Mouse (Mus musculus) liver, adult (tissue): ENCODE results near the gene Taf3.

ENCODE experiments used
- GATA4 ChIP-seq: IDR thresholded peaks from 2 replicates; pipeline ENCODE4 v1.6.1; 2014; ENCODE audit warnings: mild to moderate bottlenecking, low read length; ENCODE audit not compliant: insufficient replicate concordance

Gene Taf3

DNA sequence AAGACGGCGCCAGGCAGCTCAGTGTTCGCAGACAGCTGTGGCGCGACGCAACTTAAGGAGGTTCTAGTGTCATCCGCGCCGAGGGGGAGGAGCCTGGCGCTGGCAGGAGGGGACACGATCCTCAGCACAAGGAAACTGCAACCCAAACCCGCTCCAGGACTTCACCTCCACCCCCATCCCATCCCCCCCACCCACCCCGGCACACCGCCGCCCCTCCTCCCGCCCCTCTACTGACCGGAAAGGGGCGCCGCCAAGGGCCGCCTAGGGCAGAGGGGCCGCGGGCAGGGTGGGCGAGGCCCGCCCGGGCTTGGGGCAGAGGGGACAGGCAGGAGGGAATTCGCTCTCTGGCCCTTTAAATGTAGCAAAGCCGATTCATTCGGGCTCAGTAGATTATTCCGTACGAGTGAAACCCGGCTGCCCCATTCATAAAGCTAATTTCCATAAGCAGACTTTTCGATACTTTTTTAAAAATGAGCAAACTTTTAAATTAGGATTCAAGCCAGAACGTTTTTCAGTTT, 169.8 kb downstream of the Taf3 start:
- no peak for TF ChIP-seq GATA4

GRCm38 (mm10) chr2:9877966-9878563, 170.3 kb downstream of the Taf3 start:
- TF ChIP-seq GATA4, result no peak

DNA sequence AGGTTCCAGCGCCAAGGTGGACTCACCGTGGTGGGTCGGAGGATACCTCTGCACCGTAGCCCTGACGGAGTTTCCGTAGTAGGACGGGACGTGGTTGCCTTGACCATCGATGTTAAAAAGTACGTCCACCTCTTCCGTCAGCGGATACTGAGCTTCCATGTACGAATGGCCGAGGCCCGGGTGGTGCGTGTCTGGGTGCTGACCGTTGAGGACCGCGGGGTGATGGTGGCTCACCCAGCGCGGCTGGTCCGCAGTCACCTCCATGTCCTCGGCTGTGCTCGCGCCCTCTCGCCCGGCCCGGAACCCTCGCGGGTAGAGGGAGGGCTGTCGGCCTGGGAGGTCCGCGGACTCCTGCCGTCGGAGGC, 171.1 kb downstream of the Taf3 start:
- no peak for TF ChIP-seq GATA4

DNA sequence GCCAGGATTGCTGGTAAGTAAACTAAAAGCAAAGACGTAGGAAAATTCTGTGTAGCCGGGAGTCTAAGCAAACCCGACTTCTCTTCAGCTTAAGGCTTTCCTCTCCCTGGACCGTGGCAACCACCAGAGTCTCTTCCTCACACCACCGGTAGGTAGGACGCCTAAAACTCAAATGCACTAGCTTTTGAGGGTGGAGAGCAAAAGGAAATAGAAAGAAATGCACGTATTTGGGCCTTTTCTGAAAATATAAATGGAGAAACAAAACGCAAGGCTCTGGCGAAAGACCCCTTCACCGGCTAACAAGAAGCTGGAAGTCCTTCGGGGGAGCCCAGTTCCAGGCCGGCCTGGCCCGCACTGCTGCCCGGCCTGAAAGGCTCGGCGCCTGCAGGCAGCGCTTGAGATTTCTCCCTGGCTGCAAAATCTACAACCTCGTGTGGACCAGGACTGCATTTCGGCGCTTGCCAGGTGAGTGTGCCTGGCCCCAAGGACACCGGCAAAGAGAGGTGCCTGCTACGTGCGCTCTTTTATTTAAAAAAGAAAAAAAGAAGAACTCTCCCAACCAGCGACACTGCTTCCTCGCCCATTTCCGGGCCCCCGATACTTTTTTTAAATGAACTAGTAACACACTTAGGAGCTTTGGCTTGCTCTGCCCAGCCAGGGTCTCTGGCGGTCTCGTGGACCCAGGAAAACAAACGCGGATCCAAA, 171.6 kb downstream of the Taf3 start:
- TF ChIP-seq GATA4, result no peak

GRCm38 (mm10) chr2:9875676-9876357, 172.6 kb downstream of the Taf3 start:
- no peak for TF ChIP-seq GATA4

- TF ChIP-seq GATA4, result no peak
Observed at GRCm38 (mm10) chr2:9875220-9875619, 173.2 kb downstream of the Taf3 start.

GRCm38 (mm10) chr2:9874467-9875219, 173.8 kb downstream of the Taf3 start:
- TF ChIP-seq GATA4, result no peak

DNA sequence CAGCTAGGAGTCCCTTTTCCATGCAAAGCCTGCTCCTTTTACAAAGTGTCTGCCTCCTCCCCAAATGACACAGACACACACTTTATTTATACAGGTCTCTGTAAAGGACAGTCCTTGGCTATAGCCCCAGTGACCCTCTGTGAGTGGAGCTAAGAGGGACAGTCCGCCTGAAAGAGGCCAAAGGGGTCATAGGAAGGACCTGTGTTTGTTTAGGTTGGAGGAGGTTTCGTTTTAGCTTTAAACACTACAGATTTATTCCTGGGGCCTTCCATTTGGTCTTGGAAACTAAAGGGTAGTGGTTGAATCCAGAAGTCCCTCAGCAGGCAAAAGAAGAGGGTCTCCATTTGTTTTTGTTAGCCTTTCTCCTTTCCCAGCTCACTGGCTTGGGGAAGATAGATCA, 174.6 kb downstream of the Taf3 start:
- TF ChIP-seq GATA4, result no peak

GRCm38 (mm10) chr2:9872682-9873081, 175.7 kb downstream of the Taf3 start:
- TF ChIP-seq GATA4, result no peak

DNA sequence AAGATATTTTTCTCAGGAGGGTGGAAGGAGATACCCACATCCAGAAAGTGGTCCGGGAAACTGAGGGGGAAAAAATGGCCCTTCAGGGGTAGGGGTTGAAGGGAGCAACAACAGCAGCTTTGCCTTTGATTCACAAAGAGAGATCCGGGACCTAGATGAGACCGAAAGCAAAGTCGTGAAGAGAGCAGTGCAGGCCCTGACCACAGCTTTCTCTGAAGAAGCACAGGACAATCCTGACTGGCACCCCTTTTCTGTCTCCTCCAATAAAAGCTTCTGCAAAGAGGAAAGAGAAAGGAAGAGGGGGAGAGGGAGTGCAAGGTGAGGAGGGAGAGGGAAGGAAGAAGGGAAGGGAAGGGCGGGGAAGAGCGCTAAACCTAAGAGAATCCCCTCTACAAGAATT, 176.6 kb downstream of the Taf3 start:
- no peak for TF ChIP-seq GATA4

GRCm38 (mm10) chr2:9871141-9871716, 177.2 kb downstream of the Taf3 start:
- TF ChIP-seq GATA4, result no peak

DNA sequence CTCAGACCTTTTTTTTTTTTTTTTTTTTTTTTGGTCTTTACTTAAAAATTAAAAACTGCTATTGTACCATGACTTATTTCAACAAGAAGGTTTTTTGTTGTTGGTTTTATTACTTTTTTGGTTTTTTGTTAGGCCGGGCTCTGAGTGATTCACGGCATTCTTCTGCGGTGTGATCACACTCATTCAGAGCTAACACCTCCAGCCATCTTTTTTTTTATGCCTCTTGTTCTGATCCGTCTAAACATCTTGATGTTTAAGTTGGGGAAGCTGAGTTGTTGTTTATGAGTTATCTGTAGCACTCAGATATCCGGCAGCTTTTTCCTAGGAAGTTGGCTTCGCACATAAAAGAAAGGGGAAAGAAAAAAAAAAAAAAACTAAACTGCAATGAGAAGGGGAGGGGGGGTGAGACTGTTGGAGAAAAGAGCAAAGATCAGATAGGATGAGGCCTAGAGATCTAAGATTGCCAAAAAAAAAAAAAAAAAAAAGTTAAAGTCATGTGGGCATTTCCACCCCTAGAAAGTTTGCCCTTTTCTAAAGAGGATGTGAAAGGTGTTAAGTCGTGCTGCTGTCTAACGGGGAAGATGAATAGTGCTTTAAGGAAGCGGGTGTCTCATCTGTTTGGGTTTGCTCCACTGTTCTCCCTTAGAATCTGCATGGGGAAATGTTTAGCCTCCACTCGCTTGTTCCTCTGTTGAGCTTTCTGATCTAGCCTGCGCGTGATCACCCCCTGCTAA, 181.1 kb downstream of the Taf3 start:
- TF ChIP-seq GATA4, result no peak
